Mouse (Mus musculus) left cerebral cortex, adult 8-10 months (tissue): ENCODE measurements around the gene Ptpn11. TPM values are rescaled to one million over a fixed set of nuclear protein-coding genes. Genes with fewer than 3 reads are reported as not detected.

Experiments
- DNase-seq, 2 experiments: peaks; one replicate each; pipeline ENCODE4 v3.0.0; 2022; ENCODE audit warnings: low spot score in 2 of 2
- total RNA-seq, 4 experiments: library from RNA; stranded (reverse); gene quantifications; 2 replicates each; pipeline ENCODE4 v1.2.4; 2022

Gene Ptpn11
- total RNA-seq, 4 experiments from 2014 or later, result 106 to 113 (median 109) TPM

DNA sequence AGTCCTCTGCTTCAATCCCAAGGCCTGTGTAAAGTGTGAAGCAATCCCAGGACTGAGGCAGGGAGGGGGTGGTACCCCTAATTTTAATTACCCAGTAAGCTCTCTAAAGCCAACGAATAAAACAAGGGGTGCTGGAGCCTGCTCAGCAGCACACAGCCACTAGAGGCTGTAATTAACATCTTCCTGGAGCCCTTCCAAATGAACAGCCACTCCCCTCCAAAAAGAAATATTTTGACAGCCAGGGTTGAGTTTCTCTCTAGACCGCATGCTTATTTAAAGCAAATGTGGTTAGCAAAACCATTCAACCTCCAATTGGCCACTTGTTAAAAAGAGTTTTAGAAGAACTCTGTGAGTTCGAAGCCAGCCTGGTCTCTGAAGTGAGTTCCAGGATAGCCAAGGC is 97.9 kb downstream of the Ptpn11 start:
- no peak for DNase-seq

DNA sequence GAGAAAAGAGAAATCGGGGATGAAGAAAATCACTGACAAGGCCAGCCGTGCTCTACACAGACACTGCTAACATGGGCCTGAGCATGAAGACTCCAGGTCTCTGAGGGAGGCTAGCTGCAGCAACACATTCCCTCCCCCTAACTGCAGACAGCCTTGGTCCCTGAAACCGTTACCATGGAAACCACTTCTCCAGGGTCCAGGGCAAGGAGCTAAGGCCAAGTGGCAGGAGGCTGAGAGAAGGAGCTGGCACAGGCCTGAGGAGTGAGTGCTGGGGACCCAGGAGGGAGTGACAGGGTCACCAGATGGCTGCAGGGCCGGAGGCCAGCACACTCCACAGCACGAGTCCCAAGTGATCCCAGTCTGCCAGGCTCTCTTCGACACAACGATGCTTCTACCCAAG is 101.5 kb downstream of the Ptpn11 start:
- no peak for DNase-seq

DNA sequence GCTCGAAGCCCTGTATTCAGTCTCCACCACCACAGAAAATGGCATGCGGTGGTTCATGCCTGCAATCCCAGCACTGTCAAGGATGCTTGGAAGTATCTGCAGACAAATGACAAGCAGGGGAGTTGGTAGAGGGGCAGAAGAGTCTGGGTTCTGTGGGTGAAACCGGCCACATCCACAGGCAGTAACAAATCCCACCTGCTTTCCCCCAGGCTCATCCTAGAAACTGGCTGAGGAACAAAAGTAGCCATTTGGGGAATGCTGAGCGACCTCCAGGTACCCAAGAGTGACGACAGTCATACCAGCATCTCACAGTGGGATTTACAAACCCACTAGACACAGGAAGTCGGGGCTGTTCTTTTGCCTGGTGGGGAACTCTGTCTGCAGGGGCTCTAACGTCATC is 103.5 kb downstream of the Ptpn11 start:
- DNase-seq, result no peak

DNA sequence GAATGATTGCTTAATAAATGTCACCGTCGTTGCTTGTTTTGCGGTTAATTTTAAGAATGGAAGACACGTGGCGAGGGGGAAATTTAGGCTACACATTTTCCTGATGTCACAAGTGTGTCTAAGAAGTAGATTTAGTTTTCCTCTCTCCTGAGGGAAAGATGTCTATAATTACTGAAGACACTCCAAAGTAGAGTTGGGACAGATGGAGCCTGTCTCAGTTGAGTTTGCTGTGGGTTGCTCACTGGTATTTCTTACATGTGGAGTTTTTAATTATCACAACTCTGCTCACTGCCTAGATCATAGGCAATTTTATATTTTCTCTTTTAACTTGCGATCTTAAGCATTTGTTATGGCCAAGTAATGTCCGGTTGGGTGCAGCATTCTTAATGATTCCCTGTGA is 108.6 kb downstream of the Ptpn11 start:
- DNase-seq, result no peak

DNA sequence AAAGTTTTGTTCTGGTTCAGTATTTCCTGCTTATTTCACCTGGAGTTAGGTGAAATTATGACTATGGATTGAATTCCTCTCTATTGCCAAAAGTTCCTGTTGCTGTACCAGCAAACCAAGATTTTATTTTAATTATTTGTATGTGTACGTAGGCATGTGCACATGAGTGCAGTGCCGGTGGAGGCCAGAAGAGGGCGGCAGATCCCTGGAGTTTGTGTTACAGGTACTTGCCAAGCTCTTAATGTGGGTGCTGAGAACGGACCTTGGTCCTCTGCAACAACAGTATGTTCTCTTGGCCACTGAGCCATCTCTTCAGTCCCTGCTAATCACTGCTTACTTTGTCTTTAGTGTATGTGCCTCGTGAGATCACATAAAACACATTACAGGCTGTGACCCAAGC is 109.4 kb downstream of the Ptpn11 start:
- no peak for DNase-seq

Other genes with a start within 250 kb of the Ptpn11 start
- 100 to 1,000 TPM; 305 to 327 (median 312) TPM for gene Rph3a, start 181.3 kb downstream of the Ptpn11 start, total RNA-seq
- 100 to 1,000 TPM; 495 to 632 (median 565) TPM for gene Rpl6, start 13.1 kb upstream of the Ptpn11 start, total RNA-seq
- 100 to 1,000 TPM; 142 to 182 (median 164) TPM for gene Hectd4, start 28.8 kb upstream of the Ptpn11 start, total RNA-seq
- gene Trafd1, start 194.2 kb upstream of the Ptpn11 start, total RNA-seq, result 10 to 100 TPM; 72.9 to 87.1 (median 73.8) TPM
- gene Naa25, start 206.5 kb upstream of the Ptpn11 start, total RNA-seq, result 10 to 100 TPM; 34.7 to 41.3 (median 36.6) TPM